Mouse (Mus musculus): ENCODE results near the gene Sfxn3. TPM values are rescaled to one million over a fixed set of nuclear protein-coding genes. Genes with fewer than 3 reads are reported as not detected.
A peak's percentile ranks its signal among the peaks of the same experiment; 100 is the strongest.

Sfxn3 gene
- total RNA-seq, 4 experiments from 2014 or later, result 93.2 to 96.3 (median 94.1) TPM

DNA sequence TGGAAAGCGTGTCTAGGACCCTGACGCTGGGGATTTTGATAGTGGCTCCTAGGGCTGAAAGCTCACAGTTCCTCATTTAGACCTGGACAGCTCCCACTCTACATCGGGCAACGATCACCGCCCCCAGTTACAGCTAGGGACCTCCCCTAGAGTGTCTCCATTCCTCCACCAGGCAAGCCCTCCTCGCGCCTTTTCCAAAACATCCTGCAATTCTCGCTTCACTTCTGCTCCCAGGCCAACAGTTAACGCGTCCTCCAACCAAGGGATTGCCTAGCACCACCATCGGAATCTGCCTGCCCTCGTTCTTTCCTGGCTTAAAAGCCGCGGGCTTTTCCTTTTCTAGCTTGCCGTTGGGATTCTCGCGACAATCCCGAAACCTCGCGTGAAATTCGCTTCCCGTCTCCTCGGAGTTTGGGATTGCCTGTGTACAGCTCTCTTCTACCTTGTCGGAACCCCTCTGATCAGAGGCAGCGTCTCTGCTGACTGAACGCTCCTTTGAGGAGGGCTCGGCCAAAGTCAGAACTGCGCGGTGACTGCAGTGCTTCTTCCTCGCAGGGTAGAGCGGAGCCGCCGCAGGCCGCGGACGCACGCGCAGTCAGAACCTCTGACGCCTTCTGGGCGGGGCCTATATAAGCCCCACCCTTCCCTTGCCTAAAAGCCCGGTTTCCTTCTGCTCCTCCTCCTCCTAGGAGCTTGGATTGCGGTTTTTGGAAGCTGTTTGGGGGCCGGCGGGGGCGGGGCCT is 27.4 kb downstream of the Sfxn3 start, which contains the start of gene Kazald1:
Kazald1 (plus strand) TSS at position 662 of the 743 bp plus-strand sequence.
- DNase-seq (ENCODE audit: low spot score in 2 of 2), result peak; percentile 87 to 94

DNA sequence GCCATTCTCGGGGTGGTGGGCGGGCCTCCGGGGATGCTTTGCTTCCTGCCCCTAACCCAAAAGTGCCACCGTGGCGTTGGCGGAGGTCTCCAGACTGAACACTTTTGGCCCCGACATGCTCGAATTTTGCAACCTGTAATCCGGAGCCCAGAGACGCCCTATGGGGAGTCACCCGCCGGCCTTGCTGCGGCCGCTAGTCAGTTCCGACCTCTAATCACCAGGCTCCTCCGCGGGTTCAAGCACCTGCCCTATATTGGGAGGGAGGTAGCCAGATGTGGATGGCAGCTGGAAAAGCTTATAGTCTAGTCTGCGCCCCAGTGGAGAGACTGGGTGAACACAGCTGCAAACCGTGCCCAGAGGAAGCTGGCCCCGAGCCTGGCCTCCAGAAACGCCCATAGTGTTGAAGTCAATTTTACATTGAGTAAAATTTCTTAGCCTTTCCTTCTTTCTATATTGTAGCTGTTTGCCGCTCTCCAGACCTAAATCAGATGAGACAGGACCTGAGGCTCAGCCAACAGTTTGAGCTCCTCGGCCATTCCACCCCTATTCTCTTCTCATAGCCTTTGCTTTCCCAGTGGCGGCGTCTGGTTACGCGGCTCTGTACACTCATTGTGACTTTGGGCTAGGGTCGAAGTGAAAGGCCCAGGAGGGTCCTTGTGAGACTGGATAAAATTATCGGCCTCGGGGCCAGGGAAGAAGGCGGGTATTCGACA is 28.2 kb downstream of the Sfxn3 start:
- no peak for DNase-seq (ENCODE audit: low spot score in 2 of 2)

GRCm38 (mm10) chr19:45076036-45076575 is 28.8 kb downstream of the Sfxn3 start:
- no peak for DNase-seq (ENCODE audit: low spot score in 2 of 2)

GRCm38 (mm10) chr19:45076586-45077510 is 29.5 kb downstream of the Sfxn3 start:
- no peak for DNase-seq (ENCODE audit: low spot score in 2 of 2)

DNA sequence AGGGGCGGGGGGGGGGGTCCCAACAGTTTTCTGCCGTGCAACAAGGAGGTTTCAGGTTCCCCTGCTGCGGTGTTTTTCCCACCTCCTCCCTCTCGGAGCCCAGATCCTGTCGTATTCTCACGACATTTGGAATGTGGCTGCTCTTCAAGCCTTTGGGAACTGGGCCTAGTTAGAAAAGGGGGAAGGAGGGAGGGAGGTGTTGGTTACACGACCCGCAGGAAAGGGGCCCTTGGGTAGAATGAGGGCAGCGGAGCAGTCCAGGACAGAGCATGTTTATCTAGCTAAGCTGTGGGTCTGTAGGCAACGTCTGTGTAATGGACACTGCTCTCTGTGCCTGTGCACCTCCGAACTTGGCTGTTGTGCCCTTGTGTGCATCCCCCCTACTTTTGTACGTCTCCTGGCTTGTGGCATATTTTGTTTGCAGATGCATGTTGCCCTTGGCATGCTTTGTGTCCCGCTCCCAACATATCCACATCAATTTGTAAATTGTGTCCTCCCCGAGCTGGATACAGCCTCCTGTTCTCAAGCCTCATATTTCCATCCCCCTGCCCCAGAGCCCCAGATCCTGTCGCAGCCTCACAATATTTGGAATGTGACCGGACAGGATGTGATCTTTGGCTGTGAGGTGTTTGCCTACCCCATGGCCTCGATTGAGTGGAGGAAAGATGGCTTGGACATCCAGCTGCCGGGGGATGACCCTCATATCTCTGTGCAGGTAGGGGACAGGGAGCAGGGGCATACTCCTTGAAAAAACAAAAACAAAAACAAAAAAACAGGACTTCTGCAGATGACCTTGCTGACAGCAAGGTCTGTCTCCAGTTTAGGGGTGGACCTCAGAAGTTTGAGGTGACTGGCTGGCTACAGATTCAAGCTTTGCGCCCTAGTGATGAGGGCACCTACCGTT is 30.7 kb downstream of the Sfxn3 start:
- no peak for DNase-seq (ENCODE audit: low spot score in 2 of 2)

DNA sequence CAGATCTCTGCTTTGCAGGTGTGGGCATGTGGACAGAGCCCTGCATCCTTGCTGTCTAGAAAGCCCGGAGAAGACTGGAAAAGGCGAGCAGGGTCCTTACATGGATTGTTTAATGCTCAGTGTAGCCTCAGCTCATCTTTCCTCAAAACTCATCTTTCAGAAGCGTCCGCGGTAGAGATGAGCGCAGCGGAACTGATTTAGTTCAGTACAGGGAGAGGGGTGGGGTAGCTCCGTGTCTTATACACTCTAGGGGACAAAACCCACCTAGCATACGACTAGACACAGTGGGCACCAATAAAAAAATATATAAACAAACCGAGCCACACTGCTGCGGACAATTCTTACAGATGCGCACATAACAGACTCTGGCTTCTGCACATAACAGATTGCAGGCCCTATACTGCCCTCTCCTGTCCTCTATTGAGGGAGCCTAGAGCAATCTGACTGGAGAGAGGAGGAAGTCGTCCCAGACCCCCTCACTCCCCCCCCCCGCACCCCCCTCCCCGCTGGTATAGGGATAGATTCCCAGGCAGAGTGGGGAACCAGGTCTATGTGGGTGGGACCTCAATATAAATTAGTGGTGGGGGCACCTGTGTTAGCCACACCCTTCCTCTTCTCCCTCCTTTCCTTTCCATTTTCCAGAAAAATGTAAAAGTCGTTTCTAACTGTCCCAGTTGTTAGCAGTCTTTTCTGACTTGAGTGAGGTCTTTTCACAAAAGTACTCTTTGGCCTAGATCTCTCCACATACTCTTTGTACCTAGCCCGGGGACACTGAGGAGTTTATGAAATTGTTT is 31.9 kb downstream of the Sfxn3 start:
- no peak for DNase-seq (ENCODE audit: low spot score in 2 of 2)

DNA sequence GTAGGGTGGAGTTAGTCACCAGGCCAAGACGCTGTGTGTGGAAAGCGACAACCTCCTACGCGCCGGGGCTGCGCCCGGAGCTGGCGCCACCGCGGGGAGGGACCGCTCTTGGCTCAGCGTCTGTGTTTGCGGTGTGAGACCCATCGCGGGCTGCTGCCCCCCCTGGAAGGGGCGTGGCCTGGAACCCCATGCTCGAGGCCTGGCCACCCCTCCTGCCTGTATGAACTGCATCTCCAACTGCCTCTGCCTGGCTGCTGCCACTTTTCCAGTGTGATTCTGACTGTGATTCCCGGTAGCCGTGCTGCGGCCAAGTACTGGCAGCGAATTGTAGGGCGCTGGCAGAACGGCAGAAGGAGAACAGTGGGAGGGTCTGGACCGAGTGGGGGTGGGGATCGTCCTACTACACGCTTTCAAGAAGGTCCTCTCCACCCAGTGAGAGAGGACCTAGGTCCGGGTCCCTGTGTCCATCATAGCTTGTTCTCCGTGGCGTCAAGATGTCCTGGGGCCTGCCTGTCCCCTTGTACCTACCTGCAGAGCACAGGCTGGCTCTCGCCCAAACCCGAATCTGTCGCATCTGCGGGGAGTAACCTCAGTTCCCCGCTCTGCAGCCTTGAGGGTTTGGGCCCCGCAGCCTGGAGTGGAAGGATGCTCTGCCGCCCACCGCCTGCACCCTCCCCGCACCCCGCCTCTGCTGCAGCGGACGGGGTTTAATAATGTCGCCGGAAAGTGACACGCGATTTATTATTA is 32.6 kb downstream of the Sfxn3 start:
- DNase-seq (ENCODE audit: low spot score in 2 of 2), result no peak

DNA sequence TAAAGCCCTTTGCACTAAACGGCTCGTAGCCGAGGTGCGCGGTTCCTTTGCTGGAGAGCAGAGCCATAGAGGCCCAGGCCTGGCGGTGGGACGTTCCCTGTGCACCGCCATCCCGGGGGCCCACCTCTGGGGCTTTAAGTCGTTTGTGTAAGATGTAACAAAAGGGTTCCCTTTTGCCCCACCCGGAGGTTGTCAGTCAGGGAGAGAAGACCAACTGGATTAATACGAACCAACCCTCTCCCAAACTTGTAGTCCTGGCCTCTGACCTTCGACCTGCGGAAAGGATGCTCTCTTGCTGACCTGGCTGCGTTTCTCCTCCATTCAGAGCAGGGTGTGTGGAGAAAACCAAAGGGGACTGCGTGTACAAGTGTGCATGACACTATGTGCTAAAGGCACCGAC is 33.4 kb downstream of the Sfxn3 start:
- DNase-seq (ENCODE audit: low spot score in 2 of 2), result no peak

- DNase-seq (ENCODE audit: low spot score in 2 of 2), result peak in 1 of 2 experiments; percentile 61
Observed at GRCm38 (mm10) chr19:45081279-45081678, 34.0 kb downstream of the Sfxn3 start.

DNA sequence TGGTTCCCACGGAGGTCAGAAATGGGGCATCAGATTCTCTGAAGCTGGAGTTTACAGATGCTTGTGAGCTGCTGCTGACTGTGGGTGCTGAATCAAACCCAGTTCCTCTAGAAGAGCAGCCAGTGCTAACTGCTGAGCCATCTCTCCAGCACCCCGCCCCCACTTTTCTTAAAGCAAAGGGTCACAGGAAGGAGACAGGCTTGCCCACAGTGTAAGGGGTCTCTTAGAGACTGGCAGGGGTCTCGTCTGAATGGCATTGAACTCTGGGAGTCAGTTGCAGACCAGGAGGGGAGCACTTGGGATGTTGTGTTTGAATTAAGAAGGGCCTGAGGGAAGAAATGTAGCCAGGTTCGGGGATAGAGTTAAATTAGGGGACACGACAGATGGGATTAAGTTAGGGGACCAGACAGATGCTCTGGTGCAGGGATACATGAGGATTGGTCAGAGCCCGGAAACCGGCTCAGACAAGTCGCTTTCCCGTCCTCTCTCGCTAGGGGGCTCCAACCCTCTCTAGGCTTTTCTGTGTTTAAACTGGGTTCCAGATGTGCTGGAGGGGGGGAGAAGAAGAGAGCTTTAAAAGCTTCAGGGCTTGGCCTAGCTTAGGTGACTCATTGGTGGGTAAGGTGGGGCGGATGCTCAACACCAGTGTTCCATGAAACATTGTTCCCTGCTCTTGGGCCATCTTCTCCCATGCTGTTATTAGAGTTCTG is 34.7 kb downstream of the Sfxn3 start:
- DNase-seq (ENCODE audit: low spot score in 2 of 2), result no peak

DNA sequence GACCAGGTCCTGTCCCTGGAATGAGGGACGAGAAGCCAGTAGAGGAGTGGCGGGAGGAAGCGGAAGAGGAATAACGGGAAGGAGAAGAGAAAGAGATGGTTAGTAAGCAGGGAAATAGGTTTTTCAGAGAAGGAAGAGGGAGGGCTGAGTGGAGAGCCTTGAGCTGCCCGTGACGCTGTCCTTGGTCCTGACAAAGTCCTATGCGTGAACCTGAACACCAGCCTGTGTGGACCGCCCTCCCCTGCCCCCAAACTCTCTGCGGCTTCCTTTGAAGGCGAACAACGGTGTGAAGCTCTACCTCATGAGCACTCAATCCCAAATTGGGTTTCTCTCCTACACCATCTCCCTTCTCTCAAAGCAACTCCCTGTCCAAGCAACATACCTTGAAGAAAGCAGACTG is 50.6 kb downstream of the Sfxn3 start:
- no peak for DNase-seq (ENCODE audit: low spot score in 2 of 2)

GRCm38 (mm10) chr19:45100486-45101270 is 53.4 kb downstream of the Sfxn3 start:
- DNase-seq (ENCODE audit: low spot score in 2 of 2), result no peak

GRCm38 (mm10) chr19:45105591-45105990 is 58.3 kb downstream of the Sfxn3 start:
- no peak for DNase-seq (ENCODE audit: low spot score in 2 of 2)
